Mouse (Mus musculus) heart, adult 9 months (tissue): ENCODE data around the gene Itgb2l.

Experiments
- DNase-seq, 2 experiments: peaks; one replicate each; pipeline ENCODE4 v3.0.0; 2022; ENCODE audit warnings: low spot score in 2 of 2

Itgb2l gene

DNA sequence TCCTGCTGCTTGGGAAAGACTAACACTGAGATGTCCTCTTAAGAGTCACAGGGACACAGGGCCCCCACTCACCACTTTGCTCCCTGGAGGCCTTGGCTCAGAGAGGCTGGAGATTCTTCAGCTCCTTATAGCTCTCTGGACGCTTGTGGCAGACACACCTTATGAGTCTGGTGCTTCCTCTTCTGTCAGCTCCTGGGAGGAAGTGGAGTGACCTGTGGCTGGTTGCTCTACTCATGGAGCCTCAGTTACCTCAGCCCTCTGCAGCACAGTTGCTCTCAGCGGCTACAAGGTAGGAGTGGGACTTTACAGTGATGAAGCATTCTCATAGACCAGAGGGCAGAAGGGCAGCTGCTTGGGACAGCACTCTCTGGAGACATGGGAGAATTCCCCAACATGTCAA lies at the start of gene Itgb2l:
Gene Itgb2l (minus strand): TSS at position 152 of the 400 bp plus-strand sequence.
- DNase-seq, result no peak

- no peak for DNase-seq
Measured at GRCm38 (mm10) chr16:96491530-96491929, 48.1 kb upstream of the Itgb2l start.

DNA sequence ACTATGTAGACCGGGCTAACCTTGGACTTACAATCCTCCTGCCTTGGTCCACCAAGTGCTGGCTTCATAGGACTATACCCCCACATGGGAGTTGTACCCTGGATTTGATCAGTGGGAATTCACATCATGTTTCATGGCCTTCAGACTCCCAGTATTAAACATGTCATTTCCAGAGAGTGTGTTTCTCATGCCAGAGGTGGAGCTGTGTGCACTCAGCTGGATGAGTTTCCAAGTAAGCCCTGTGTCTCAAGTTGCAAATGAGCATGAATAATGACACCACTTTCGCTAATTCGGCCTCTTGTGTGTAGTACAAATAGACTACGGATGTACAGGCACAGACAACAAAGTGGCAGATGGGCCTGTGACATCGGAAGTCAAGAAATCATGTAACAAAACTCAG lies 44.6 kb upstream of the Itgb2l start:
- no peak for DNase-seq

DNA sequence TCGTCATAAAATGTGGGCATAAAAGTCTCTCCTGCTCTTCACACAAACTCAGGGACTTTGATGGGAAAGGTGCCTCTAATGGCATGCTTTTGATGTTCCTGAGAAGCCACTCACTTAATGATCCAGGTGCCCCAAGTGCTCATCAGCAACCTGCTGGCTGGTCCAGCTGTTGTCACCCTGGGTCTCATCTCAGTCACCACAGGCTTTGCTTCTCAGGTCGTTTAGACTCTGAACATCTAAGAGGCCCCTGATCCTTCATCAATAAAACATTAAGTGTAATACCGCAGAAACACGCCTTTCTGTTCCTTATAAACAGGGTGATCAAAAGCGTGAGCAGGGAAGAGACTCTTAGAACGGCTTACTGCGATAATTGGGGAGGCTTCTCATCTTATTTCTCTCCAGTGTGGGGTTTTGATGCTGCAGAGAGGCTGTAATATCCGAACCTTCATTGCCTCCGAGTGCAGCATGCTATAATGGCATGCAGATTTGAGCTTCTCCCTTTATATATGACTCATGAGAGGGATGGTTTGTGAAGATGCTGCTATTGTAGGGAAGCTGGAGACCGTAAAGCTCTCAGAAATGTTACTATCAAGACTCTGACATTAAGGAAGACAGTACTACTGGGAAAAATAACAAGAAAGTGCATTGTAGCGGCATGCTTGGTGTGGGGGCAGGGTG lies 43.7 kb upstream of the Itgb2l start:
- DNase-seq, result no peak

DNA sequence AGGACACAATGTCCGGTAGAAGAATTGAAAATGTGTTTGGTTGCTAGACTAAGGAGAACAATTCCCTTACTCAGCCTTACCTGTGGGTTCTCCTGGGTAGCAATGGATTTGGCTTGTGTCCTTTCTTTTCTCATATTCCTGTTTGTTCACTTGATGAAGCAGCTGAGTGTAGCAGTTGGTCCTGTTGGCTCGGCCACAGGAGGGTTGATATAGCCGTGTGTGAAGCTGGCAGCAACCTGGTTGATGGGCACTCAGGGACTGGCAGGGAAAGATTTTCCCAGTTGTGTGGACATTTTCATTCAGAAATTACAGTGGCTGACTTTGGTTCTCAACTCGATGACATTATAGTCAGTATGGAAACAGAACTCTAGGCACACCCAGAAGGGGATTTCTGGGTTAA lies 38.4 kb upstream of the Itgb2l start:
- no peak for DNase-seq

GRCm38 (mm10) chr16:96474185-96474584 lies 30.8 kb upstream of the Itgb2l start:
- DNase-seq, result no peak

- no peak for DNase-seq
Measured at GRCm38 (mm10) chr16:96472816-96473215, 29.4 kb upstream of the Itgb2l start.

GRCm38 (mm10) chr16:96472361-96472760 lies 28.9 kb upstream of the Itgb2l start:
- DNase-seq, result no peak

DNA sequence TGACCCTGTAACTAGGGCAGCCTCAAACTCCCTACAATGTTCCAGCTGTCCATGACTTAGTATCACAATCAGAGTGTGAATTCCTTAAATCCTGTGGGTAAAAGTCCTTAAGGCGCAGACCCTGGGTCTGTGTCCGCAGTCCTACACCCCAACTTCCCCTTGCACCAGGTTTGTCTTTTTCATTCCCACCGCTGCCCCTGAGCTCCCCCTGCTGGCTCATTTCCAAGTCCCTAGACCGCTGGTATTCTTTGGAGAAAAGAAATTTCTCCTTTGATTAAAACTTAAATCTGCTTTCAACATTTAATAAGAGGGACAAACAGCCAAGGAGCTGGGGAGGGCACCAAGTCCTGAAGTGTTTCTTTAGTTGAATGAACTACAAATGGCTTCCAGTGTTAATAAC lies 26.2 kb upstream of the Itgb2l start:
- DNase-seq, result no peak

GRCm38 (mm10) chr16:96468698-96469097 lies 25.3 kb upstream of the Itgb2l start:
- DNase-seq, result peak; percentile 6 to 13

DNA sequence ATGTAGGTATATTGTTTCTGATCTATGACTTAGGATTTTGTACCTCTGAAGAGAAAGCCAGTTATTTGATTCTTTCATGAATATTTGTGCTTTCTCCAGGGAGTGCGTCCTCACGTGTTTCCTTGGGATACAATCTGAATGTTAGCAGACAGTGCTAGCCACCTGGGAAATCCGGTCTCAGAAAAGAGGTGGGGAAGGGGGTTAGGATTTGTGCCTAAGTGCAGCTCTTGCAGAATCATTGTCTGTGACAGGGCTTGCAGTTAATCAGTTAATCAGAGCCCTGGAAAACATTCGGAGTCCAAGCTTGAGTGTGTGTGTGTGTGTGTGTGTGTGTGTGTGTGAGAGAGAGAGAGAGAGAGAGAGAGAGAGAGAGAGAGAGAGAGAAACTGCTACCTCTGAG lies 24.6 kb upstream of the Itgb2l start:
- DNase-seq, result no peak

GRCm38 (mm10) chr16:96467445-96467844 lies 24.0 kb upstream of the Itgb2l start, which contains the start of gene Pcp4:
Pcp4 (plus strand) TSS chr16:96467606.
- DNase-seq, result peak; percentile 10 to 37

DNA sequence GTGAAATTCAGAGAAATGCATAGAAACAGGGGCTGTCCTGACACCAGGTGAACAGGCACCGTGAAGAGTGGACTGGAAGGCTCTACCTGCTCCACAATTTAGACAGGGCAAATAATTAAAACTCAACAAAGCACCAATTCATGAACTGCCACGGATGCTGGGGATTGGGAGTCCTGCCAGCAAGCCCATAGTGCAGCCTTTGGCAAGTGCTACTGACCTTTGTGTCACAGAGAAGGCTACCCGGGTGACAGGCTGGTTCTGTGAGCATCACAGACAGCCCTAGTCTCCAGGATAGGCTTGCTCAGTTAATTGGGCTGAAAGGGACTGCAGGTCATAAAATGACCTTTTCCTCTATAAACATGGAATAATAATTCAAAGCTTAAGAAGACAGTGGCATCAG lies 17.4 kb upstream of the Itgb2l start:
- DNase-seq, result no peak

GRCm38 (mm10) chr16:96459356-96459755 lies 15.9 kb upstream of the Itgb2l start:
- no peak for DNase-seq

DNA sequence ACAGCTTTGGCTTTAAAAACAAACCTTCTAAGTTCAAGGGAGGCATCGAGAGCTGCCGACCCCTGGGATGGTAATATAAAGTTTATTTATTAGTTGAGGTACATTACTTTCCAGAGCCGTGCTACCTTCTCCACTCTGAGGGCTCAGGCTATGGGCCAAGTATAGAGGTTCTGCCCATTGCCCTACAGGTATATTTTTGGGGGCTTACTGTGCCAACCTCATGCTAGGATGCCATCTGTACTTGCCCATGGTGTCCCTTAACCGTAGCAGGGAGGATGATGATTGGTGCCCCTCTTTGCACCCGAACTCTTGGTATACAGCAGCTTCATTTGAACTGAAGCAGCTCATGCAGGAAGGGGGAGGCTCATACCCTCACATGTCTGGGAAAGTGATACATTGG lies 14.2 kb upstream of the Itgb2l start:
- no peak for DNase-seq

DNA sequence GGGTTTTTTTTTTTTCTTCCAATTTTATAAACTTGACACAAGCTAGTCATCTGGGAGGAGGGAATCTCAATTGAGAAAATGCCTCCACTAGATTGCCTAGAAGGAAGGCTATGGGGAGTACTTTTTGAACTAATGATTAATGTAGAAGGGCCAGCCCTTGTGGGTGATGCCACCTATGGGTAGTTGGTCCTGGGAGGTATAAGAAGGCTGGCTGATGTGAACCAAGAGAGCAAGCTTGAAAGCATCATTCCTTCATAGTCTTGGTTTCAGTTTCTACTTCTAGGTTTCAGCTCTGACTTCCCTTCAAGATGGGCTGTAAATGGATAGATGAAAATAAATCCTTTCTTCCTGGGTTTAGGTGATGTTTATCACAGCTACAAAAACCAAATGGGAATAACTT lies 10.7 kb upstream of the Itgb2l start:
- DNase-seq, result no peak

DNA sequence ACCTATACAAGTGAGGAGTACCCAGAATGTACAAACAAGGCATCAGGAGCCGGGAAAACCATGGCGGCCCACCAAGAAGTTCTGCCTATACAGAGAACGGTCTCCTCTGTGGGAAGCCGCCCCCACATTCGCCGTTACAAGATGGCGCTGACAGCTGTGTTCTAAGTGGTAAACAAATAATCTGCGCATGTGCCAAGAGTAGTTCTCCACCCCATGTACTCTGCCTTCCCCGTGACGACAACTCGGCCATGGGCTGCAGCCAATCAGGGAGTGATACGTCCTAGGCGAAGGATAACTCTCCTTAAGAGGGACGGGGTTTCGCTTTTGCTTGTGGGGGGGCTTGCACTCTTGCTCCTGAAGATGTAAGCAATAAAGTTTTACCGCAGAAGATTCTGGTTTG lies 7.5 kb upstream of the Itgb2l start:
- DNase-seq, result peak in 1 of 2 experiments; percentile 4

DNA sequence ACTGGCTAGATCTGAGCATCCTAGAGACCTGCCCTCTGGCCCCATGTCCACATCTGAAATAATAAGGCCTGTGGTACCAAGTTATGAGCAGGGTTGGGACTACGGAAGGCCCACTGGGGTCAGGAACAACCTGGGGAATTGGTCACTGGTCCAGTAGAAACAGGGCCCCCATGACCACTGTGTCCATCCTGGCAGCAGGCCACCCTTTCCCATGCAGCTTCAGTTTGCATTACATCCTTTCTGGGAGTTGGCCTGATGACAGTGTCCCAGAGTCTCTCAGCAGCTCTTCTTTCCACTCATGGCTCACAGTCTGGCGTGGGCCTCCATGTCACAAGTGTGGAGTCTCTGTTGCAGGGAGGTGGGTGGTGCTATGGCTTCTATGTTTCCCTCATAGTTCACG lies 1.6 kb downstream of the Itgb2l start:
- no peak for DNase-seq

GRCm38 (mm10) chr16:96440871-96441270 lies 2.5 kb downstream of the Itgb2l start:
- DNase-seq, result no peak

- DNase-seq, result no peak
Measured at GRCm38 (mm10) chr16:96439682-96440081, 3.7 kb downstream of the Itgb2l start.

DNA sequence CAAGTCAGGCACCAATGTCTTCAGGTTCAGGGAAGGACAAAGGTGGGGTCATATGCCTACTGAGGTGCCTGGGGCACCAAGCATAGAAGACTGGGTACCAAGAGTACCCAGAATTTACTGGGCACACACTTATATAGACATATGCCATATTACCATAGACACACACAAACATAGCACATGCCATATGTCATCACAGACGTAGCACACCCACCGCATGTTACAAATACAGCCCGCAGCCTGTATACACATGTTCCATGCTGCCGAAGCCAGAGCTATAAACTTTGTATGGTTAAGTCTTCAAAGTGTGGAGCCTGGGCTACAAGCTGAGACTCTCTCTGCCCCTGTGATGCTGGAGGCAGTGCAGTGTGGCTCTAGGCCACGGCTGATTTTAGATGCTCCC lies 4.5 kb downstream of the Itgb2l start:
- DNase-seq, result no peak

- no peak for DNase-seq
Measured at GRCm38 (mm10) chr16:96434024-96434785, 9.2 kb downstream of the Itgb2l start.

DNA sequence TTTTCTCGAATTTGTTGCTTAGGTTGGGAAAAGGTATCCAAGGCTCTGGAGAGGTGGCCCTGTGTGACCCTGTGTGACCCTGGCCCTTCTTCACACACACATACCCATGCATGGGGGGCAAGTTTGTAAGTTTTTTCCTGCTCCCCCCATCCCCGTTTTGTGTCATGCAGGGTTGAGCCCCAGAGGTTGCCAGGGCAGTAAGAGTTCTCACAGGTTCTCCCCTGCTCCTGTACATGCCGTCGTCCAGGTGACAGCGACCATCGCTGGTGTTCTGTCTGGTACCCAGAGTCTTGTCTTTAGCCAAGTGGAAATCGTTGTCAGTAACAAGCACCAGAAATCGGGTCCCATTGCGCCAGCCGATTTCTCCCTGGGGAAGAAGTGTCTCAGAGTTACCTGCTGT lies 10.2 kb downstream of the Itgb2l start:
- no peak for DNase-seq
